Mouse (Mus musculus) adrenal gland, adult 8-10 months (tissue): Measurements from ENCODE around the gene Zmynd19. TPM values are rescaled to one million over a fixed set of nuclear protein-coding genes. Genes with fewer than 3 reads are reported as not detected.
A peak's percentile ranks its signal among the peaks of the same experiment; 100 is the strongest.

Experiments
- DNase-seq: peaks from one replicate; pipeline ENCODE4 v3.0.0; 2022
- total RNA-seq, 4 experiments: library from RNA; stranded (reverse); gene quantifications; 2 replicates each; pipeline ENCODE4 v1.2.4; 2022

Gene Zmynd19
- 10 to 100 TPM; 20.5 to 30.3 (median 24.1) TPM for total RNA-seq

DNA sequence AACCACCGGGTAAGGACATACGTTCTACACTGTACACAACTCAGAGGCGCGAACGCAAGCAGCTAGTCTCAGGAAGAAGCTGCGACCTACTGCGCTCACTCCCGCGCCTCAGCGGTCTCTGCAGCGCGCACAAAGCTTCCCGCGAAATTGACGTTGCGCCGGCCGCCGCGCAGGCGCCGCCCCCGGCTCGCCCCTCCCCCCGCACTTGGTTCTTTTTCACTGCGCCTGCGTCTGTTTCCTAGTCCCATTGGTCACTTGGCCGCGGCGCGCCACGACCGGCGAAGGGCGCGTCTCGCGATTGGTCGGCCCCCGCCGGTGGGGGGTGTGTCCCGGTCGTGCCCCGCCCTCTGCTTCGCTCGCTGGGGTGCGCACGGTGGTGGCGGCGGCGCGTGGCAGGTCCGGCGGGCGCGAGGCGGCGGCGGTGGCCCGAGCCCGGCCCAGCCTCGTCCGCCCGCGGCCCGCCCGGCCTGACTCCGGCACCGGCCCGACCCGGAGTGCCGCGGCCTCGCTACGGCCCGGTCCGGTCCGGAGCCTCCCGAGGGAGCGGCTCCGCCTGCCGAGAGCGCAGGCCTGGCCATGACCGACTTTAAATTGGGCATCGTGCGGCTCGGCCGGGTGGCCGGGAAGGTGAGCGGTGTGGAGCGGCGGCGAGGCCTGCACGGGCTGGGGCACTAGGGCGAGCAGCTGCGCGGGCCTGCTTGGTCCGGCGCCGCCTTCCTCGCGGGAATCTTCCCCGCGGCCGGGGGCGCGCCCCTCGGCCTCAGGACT lies at the start of gene Zmynd19:
Zmynd19 (plus strand) TSS at position 372 of the 768 bp plus-strand sequence.
- peak; percentile 94 for DNase-seq

DNA sequence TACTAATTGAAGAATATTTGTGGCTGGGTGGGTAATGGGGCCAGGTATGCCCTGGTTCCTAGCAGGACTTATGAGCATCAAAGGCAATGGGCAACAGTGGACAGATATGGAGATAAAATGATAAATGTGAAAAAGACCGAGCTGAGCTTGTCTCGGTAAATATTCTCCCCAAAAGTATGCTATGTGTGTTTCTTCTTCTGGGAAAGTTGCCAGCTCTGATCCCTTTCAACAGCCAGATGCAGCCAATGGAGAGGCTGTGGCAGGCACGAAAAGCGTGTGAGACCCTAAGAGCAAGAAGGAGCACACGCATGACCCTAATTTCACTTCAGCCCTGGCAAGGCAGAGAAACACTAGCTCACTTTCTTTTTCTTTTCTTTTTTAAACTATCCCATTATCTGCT lies 48.5 kb upstream of the Zmynd19 start:
- DNase-seq, result no peak

DNA sequence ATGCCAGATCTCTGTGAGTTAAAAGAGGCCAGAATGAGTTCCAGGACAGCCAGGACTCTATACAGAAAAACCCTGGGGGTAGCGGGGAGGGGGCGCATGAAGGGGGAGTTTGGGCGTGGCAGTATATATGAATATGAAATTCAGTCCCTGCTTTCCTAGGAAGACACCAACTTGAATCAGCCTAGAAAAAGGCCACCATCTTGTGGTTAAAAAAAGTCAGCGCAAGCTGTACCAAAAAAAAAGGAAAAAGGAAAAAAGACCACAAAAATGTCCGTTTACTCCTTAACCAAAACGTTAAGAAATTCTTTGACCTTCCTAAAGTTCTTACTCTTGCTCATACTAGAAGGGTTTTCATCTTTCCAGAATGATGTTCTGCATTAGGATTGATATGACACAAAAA lies 46.6 kb upstream of the Zmynd19 start:
- DNase-seq, result no peak

DNA sequence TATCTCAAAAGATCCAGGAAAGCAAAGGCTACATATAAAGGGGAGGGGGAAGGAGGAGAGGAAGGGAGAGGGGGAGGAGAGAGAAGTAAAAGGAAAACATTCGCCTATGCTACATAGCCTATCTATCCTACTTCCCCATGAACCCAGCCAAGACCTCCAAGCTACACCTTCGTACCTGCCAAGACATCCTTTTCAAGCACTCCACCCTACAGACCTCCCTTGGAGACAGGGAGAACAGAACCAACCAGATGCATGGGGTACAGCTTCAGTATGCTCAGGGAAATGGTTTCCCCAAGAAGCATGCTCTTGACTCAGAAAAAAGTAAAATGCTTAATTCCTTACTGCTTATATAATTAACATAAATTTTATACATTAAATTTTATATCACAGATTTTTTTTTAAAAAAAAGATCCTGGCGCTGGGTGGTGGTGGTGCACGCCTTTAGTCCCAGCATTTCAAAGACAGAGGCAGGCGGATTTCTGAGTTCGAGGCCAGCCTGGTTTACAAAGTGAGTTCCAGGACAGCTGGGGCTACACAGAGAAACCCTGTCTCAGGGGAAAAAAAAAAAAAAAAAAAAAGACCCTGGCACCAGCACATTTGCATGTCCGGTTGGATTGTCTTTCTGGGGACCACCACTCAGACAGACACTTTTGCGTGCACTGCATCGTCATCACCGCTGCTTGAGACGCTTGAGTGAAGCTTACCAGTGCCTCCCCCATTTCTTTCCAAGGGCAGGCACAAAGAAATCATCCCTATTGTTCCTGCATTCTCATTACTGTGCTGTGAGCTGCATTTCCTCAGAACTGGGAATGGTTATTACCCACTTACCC lies 44.6 kb upstream of the Zmynd19 start:
- no peak for DNase-seq

DNA sequence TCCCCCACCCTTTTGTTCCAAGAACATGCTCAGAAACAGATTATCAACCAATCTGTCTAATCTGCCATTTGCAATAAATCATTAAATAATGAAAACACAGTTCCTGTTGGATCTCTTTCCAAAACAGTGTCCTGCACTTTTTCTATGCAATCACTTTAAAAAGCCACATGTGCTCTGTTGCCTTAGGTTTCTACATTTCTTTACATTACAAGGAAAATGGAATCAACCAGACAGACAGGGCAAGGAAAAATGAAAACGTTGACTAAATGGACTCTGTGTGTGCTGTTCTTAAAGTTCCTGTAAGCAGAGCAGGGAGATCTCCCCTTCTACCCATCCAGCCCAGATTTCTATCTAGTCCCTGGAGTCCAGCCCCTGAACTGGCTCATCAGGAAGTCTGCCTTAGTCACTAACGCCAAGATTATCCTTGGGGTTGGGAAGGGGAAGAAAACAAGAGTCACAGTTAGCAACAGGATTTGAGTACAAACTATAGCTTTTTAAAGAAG lies 43.9 kb upstream of the Zmynd19 start:
- DNase-seq, result no peak

DNA sequence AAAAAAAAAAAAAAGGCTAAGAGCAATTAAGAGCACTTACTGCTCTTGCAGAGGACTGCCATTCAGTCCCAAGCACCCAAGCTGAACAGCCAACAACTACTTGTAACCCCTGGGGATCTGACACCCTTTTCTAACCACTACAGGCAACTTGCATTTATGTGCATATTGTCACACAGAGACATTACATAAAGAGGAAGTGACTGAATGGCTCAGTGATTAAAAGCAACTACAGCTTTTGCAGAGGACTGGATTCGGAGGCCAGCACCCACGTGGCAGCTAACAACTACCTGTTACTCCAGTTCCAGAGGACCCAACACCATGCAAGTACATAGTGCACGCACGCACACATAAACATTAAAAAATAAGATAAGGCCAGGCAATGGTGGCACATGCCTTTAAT lies 39.1 kb upstream of the Zmynd19 start:
- no peak for DNase-seq

DNA sequence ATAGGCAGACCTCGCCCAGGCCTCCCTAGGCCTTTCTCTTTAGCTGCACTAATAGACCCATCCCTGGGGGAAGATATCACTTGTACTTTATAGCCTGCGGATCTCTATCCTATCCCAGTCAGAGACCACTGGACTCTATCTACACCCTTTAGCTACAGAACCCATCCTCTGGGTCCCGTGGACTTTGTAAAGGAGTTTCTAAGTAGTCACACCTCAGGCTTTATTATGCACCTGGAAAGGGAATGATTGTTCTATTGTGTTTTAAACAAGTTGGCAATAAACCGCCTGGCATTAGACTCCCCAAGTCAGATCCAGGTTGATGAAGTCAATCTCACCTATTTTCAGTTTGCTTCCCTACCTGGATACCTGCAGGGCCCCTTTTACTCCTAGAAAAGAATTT lies 37.4 kb upstream of the Zmynd19 start:
- no peak for DNase-seq

DNA sequence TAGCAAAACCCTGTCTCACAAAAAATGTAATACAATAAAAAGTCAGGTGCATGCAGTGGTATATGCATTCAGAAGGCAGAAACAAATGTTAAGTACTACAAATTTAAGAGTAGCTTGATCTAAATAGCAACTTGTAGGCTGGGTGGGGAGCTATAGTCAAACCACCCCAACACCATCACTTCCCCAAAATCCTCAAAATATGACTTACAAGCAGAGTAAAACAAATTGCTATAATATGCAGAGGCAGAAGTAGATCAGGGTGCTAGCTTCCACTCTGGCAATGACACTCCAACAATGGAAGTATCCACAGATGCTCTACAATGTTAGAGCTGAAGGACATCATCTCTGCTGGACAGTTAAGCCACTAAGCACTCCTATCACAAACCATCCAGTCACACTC lies 37.0 kb upstream of the Zmynd19 start:
- no peak for DNase-seq

DNA sequence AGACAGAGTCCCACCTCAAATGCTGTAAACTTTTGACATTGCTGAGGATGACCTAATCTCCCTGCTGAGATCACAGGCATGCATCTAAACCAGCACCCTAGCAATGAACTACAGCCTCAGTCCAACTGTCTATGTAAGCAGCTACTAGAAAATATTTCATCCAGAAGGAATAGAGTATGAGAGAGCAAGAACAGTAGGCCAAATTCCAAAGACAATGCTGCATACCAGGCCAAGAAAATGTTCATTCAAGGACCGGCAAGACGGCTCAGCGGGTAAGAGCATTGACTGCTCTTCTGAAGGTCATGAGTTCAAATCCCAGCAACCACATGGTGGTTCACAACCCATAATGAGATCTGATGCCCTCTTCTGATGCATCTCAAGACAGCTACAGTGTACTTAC lies 34.8 kb upstream of the Zmynd19 start:
- no peak for DNase-seq

DNA sequence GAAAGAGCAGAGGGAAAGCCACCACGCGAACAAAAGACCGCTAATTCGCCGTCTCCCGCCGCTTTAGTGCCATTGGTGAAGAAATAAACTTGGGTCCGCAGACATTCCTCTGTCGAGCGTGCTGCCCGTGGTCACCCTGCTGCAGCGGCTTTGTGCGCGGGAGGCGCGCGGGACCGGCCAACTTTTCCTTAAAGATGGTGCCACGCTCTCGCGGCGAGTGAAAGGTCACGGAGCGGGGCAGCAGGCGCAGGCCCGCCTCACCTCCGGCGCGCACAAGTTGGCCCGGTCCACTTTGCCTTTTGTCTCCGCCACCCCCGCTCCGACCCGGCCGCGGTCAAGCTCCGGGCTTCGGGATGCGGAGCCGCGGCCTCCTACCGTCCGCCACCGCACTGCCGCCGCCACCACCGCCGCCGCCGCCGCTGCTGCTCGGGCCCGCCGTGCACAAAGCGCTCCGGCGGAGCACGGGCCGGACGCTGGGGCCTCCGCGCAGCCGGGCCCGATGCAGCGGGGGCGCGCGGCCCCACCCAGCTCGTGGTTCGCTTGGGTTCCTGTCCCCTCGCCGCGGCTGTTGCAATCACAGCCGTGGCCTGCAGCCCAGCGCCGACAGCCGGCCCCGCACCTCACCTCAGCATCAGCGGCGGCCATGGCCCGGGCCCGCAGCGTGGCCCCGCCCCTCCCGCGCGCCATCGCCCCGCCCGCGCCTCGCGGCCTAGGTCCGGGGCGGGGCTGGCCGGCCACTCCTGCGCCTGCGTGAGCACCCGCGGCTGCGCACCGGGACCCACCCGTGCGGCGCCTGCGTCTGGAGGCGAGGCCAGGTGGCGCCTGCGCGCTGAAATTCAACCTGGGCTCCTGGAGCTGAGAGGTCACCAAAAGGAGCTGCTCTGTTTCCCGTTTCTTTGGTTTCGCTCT lies 30.4 kb upstream of the Zmynd19 start, which contains the start of gene Ehmt1:
Ehmt1 (minus strand) TSS at position 685 of the 909 bp plus-strand sequence.
- peak; percentile 91 for DNase-seq

DNA sequence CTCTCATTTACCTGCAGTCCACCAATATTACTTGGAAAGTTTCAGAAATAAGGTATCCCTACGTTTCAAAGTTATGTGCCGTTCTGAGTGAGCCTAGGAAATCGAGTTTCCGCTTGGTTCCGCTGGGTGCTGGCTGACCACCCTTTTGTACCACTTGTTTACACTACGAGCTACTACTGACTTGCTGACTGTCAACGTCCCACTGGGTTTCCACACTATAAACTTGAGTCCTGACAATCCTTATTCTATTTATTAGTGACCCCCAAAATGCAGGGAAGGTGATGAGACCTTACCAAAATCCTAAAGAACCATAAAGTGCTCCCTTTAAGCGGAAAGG lies 29.8 kb upstream of the Zmynd19 start:
- DNase-seq, result no peak

DNA sequence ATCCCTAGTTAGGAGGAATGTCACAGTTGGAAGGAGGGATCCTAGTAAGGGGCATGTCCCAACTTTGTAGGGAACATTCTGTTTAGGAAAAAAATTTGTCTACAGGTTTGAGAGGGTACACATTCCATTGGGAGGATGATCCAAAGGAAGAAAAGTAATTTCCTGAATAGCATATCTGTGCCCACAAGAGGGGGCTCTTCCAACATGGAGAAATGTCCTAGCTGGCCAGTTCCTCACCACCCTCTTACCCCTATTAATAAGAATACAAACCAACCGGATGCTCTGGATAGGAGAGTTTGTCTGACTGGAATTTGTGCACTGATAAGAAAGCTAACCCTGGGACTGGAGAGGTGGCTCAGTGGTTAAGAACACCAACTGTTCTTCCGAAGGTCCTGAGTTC lies 26.0 kb upstream of the Zmynd19 start:
- DNase-seq, result no peak

DNA sequence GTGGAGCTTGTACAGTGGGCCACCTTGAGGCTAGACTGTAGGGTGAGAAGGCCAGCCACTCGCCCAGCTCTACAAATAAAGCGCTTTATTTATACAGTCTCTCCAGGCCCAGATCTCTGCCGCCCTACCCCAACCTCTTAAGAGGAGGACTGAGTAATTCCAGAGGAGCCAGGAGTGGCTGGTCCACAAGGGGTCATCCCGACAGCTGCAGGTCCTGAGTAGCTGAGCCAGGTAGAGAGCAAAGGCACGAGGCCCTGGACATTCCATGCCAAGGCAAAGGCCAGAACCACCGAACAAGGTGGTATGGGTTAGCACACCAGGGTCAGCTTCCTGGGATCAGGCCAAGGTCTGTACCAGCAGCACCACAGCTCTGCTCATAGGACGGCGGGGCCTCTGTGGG lies 24.3 kb upstream of the Zmynd19 start:
- DNase-seq, result no peak

DNA sequence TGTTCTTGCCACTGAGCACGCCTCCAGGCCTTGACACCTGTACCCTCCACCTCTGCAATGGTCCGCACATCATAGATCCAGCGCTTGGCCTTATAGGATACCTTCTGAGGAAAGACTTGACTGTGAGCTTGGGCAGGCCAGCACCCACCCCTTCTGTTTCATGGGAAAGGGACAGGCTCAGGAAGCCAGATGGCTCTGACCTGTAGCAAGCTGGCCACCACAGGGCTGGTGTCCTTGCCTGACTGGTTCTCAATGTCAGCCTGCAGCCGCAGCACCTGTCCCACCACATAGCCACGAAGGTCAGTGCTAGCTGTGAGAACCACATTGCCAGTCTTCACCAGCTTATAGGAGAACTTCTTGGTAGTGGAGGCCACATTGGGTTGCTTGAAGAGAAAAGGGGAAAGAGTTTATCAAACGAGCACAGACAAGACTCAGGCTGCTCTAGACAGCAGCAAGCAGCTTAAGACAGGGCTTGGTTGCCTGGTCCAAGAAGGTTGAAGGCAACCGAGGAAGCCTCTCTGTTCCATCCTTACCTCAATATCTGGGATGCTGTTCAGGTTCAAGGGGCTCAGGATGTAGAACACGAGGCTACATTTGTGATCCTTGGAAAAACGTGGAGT lies 23.1 kb upstream of the Zmynd19 start:
- no peak for DNase-seq

DNA sequence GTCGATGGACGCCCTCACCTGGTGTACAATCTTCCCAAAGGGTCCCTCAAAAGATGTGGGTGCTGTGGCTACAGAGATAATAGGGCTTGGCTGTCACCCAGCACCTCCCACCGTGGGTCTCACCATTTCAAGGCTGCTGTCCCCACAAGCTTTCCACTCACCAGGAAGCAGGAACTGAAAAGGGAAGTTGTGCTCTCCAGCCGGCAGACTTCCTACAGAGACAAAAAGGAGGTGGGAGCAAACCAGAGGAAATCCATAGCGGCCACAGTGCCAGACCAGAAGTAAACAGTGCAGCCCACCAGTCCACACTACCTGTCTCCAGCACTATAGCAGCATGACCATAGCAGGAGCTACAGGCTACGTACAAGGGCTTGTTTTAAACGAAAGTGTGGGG lies 22.6 kb upstream of the Zmynd19 start:
- no peak for DNase-seq

DNA sequence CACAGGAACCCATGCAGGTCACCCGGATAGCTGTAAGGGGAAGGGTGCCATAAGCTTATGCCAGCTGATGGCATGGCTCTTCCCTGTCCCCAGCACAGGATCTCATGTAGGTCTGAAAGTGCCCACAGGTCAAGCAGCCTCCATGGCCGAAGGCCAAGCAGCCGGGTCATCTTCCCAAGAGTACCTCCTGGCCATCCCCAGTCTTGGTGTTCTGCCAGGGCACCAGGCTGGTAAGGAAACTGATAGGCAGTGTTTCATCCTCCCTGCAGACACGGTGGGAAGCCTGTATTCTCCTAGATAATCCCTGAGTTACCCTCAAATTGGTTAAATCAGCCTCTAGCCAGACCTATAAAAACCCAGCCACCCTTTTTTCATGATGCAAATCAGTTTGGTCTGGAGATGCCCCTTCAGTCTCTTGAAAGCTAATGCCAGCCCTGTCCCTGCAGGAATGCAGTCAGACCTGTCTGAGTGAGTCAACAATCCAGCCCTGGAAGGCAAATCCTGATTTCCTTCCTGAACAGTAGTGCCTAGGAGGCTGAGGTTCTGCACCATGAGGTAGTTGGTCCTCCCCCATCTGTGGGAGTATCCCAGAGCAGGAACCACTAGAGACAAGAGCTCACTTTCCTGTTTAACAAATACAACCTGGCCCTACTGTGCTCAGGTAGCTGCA lies 21.6 kb upstream of the Zmynd19 start:
- no peak for DNase-seq

DNA sequence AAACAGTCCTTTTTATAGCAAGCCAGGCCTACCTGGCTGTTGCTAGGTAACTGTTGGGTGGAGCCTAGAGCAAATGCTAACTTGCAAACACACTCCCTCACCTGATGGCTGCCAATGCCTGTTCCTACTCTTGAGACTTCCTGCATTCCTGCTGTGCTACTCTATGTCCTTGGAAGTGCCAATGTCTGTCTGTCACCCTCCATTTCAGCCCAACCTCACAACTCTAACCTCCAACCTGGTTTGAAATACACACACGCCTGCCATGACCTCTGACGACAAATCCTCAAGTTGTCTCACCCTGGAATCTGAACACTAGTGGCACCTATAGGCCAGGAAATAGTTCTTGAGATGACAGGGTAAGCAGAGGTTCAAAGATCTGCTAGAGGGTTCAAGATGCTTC lies 20.5 kb upstream of the Zmynd19 start:
- DNase-seq, result no peak

DNA sequence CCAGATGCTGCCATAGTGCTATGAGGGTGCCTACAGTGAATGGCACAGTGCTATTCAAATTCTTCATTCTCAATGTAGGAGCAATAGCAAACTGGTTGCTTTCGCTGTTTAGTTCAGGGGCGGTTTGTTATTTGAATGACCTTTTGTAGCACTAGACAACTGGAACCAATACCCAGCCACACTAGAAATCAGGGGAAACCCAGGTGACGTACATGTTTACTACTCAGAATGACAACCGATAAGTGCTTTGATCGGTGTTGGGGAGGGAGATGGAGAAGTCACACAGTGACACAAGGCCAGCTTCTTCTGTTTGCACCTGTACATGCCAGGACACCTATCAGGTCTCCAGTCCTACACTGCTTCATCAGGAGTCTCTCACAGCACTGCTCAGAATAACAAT lies 20.0 kb upstream of the Zmynd19 start:
- DNase-seq, result no peak

DNA sequence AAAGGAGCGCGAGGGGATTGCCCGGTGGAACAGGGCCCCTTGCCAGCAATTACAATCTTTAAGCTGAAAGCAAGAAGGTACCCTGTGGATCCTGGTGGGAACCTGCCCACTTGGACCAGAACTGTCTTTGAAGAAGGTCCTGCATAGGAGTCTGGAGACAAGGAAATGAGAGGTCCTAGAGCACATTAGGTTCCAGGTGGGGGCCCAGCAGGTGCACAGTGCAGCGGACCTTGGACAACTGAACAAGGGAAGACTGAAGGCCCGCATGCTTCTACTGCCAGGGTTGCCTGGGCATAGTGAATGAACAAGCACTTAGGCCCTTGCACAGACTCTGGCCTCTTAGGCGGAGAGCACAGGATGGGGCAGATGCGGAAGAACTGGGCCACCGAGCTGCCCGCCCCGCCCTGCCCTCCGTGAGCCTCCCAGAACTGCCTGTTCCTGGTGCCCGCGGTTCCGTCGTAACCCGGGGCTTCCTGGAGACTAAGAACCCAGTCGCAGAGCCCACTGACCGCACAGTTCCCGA lies 15.1 kb upstream of the Zmynd19 start:
- DNase-seq, result no peak

DNA sequence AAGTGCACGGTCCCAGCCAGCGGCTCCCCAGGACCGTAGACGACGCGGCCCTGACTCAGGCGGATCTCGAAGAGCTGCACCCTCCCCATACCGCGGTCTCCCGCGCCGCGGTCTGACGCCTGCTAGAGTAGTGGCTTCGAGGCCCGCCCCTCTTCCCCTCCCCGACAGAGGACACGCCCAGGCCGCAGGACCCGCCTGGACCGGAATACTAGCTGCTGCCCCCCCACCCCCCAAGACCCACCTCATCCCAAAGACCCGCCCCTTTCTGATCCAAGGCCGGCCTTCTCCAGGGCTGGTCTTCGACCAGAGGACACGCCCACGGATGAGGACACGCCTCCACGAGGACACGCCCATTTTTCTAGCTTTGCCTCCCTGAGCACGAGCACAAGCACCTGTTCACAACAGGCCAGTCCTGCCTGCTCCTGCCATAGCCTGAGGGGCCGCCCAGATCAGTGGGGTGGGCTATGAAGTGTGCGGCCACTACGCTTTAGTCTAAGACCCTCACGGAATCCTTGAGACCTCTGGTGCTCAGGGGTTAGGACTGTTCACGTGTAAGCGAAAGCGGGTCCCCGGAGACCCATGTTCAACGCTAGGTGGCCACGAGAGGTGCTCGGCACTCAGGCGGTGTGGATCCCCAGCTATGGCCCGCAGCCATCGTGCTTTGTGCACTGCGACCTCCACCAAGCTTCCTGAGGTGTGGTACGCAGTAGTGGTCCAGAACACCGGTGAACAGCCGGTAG lies 14.4 kb upstream of the Zmynd19 start, which contains the start of gene Arrdc1:
Arrdc1 (minus strand) TSS at position 196 of the 740 bp plus-strand sequence.
- DNase-seq, result peak; percentile 95

DNA sequence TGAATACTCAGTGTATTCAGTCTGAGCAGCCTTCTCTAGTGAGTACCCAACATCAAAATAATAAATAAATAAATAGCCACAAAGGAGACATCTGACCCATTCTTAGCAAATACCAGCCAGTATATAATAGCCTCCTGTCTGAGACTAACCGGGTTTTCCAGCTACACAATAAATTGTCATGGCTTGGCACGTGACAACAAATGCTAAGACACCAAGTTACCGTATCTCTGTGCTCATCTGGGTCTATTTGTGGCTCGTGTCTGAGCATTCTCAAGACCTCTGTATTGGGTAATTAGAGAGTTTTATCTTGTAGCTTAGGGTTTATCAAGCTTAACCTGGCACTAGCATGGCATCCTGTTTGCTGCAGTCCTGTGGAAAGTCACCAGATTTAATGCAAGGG lies 7.5 kb upstream of the Zmynd19 start:
- no peak for DNase-seq
